Mouse (Mus musculus) cerebellum, adult 11 months (tissue): ENCODE data around the gene Plscr2.
"Not testable (repeated sequence)": the region's sequence is repeated elsewhere in the genome, so short reads cannot be mapped to it uniquely, and the experiment has no call there.

Experiments used
- DNase-seq: peaks from one replicate; pipeline ENCODE4 v3.0.0; 2022

The Plscr2 gene

DNA sequence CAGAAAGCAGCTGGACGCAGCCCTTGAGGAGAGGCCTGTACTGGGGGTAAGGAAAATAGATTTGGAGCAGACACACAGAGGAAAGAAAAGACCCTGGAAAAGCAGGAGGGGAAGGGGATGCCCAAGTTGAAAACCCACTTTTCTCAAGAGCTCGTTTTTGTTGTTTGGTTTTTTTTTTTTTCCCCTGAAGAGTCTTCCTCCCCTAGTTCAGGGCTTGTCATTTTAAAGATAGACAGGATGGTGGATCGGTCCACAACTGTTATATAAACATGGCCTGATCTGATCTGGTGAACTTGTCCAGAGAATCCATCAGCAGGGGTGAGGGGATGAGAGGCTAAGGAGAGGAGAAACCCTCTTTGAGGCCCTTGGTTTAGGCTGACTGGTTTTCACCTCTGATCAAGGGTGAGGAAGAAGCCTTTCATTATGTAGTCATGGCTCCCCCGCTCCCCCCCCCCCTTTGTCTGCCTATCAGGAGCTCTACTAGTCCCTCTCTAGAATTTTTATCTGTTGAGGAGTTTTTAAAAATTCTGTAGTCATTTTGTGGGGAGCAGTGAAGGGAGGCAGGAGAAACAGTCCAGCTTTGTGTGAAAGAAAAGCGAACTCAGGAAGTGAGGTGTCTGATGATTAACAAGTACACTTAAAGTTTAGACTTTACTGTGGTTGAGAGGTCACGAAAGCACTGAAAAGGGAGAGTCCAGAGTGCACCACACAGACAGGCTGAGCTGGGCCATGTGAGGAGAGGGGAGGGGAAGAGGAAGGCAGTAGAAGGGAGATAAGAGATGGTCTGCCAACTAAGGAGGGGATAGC is 1.2 kb upstream of the Plscr2 start:
- no peak for DNase-seq

DNA sequence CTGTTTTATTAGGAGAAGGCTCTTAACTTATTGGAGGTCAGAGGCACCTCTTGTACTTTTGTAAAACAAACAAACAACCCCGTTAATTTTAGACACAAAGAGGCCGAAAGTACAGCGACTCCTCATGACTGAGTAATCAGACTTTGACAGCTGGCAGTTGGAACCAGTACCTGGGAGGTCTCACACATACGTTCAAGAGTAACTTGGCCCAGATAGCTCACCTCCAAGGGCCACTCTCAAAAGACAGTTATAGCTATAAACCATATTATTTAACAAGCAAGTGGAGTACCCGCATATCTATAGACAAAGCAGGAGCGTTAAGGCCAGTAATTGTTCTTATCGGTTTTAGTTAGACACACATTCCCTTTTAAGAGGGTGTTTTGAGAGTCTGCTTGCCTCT is 958 bp downstream of the Plscr2 start:
- DNase-seq, result no peak

DNA sequence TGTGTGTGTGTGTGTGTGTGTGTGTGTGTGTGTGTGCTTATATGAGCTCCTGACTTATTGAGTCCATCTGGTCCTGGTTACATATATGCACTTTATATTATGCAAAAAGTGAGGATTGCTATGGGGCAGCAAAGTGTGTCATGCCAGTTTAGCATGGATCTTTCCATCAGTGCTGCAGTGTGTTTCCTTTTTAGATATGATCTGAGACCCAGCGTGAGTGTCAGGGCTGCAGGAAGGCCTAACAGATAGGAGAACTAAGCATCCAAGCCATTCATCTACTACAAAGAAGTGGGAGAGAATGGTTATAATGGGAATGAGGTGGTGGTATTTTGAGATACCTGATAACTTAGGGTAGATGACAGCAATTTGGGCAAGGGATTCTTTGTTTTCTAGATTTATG is 4.6 kb downstream of the Plscr2 start:
- no peak for DNase-seq

- no peak for DNase-seq
These were observed 7.3 kb downstream of the Plscr2 start for GRCm38 (mm10) chr9:92282563-92283171.

DNA sequence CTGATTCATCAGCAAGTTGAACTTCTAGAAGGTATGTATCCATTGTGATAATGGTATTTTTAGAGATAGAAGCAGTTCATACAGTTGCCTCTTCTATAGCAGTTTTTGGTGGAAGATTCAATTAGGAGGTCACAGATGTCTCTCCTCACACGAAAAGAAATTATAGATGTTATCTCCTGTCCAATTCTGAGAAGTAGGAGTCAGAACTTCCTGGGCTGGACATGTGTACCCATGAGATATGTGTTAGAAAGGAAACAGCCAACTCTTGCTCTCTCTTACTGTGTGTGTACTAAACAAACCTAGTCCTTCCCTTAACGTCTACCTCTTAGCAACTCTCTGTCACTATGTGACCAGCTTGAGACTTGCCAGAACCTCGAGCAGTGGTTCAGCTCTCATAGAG is 14.3 kb downstream of the Plscr2 start:
- DNase-seq, result no peak

- no peak for DNase-seq
These were observed 16.8 kb downstream of the Plscr2 start for GRCm38 (mm10) chr9:92292169-92292568.

DNA sequence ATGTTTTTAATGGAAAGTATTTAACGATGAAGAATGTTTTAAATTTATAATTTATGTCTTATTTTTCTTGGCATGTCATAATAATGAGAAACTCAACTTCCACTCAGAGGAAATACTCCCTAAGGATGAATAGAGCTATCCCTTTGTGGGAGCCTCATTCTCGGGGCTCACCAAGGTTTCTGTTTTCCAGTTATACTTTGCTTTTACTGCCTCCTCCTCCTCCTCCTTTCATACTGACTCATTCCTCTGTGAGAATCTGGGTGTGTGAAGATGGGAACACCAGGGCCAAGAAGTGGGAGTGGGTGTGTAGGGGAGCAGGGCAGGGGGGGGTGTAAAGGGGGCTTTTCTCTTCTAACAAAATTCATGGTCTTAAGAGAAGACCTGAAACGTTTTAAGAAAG is 17.5 kb downstream of the Plscr2 start:
- no peak for DNase-seq

- DNase-seq, result no peak
These were observed 18.5 kb downstream of the Plscr2 start for GRCm38 (mm10) chr9:92293560-92294548.

- DNase-seq, result no peak
These were observed 22.9 kb downstream of the Plscr2 start for GRCm38 (mm10) chr9:92298288-92298687.

DNA sequence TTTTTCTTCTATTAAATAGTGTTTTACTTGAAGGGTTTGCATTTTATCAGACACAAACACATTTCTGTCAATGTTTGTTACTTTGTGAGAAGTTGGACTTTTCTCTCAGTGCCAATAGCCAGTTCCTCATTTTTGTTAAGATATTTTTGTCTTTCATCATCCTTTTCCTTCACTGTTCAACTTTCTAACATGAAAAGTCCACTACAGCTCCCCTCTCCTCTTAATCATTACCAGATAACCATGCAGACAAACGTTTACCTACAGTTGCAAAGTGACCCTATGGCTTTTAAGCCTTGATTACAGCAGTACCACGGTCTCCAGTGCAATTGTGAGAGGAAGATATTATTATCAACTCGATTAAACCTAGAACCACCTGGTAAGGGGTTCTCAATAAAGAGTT is 25.8 kb downstream of the Plscr2 start:
- no peak for DNase-seq

- DNase-seq, result no peak
These were observed 29.7 kb downstream of the Plscr2 start for GRCm38 (mm10) chr9:92305075-92305474.

- no peak for DNase-seq
These were observed 30.3 kb downstream of the Plscr2 start for GRCm38 (mm10) chr9:92305620-92306220.

GRCm38 (mm10) chr9:92309077-92309476 is 33.7 kb downstream of the Plscr2 start, which contains the start of gene 1700057G04Rik:
Gene 1700057G04Rik, plus strand, starts transcription at chr9:92309377.
- no peak for DNase-seq

DNA sequence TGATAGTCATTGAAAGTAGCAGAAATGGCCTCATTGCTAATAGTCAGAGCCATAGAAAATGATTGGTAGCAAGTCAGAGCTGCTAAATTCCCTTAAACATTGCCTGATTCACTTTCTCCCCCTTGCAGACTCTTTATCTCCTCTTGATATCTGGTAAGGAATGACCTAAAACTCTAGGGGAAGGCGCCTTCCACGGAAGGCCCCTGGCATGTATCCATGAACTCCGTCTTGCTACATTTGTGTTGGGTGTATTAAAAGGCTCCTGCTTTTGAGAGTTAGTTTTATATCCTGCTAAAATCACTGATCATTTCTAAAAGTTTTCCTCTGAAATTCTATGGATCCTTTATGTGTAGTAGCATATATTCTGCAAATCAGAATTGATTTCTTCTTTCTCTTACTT is 41.4 kb downstream of the Plscr2 start:
- no peak for DNase-seq

GRCm38 (mm10) chr9:92325936-92326335 is 50.5 kb downstream of the Plscr2 start:
- not testable (repeated sequence) for DNase-seq

DNA sequence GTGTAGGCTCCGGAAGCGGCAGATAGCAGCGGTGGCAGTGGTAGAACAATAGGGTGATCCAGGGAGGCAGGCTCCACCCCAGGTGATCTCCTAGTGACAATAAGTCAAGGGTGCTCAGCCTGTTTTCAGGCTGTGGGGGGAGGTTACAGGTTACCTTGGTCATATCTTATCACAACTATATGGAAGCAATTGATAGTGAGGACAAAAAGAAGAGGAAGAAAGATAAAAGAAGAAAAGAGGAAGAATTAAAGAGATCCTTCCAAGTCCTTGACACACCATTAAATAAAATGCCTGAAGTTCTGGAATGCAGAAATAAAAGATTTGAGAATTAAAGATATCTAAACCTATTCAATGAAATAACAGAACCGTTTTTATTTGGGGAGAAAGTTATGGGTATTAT is 51.4 kb downstream of the Plscr2 start:
- DNase-seq, result no peak

DNA sequence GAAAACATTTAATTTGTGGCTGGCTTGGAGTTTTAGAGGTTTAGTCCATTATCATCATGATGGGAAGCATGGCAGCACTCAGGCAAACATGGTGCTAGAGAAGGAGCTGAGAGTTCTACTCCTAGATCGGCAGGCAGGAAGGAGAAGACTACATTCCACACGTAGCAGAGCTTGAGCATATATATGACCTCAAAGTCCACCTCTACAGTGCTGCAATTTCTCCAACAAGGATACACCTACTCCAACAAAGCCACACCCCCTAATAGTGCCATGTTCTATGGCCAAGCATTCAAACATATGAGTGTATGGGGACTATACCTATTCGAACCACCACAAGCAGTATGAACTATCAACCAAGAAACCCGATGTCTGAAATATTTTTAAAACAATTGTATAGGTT is 56.0 kb downstream of the Plscr2 start:
- DNase-seq, result no peak

- no peak for DNase-seq
These were observed 59.4 kb downstream of the Plscr2 start for GRCm38 (mm10) chr9:92334845-92335244.

- no peak for DNase-seq
These were observed 59.9 kb downstream of the Plscr2 start for GRCm38 (mm10) chr9:92335277-92335818.

DNA sequence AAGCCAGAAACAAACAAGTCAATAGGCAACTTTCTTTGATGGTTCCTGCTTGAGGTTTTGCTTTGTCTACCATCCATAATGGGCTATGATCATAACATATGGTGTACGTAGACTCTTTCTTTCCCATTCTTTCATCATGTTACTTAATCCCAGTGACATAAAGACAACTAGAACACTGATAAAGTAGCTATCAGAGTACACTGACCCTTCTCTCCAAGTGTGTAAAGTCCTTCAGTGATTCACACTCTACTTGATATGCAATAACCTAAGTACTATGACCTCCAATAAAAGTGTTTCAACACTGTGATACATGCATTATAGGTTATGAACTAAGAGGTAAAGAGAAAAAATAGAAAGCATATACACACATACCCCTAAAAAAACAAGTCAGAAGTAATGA is 61.7 kb downstream of the Plscr2 start:
- DNase-seq, result no peak

DNA sequence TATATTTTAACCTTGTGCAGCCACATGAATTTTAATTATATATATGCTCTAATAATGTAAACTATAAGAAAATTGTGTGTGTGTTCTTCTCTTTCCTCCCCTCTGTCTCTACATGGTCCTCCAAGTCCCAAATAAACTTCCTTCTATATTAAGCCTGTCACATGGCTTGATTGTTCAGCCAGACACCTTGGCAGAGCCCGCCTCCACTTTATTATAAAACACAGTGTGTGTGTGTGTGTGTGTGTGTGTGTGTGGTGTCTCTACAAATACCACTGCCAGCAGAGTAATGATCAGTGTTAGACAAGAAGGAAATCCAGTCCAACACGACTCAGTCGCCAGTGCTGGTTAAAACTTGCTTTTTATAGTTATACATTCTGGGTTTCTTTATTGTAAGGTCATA is 62.3 kb downstream of the Plscr2 start:
- no peak for DNase-seq

DNA sequence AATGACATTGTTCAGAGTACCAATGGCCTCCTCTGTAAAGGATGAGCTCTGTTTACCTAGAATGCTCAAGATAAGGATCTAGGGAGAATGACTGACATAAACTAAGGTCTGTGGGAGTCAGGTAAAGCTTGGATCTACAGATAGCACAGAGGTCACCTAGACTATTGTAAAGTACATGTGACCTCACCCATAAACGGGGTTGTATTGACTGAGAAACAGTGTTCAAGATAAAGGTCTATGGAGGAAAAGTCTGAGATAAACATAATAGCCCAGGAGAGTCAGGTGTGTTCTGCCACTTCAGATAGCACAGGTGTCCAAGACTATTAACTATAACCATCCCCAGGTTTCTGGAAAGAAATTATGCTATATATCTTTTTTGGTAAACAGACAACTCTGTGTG is 63.6 kb downstream of the Plscr2 start:
- DNase-seq, result no peak
